Comparison of ENCODE assay signal across 18 mouse cellular contexts in genomic region chr1:93654275-93654674, GRCm38 (mm10). TPM values are rescaled to one million over a fixed set of nuclear protein-coding genes. Genes with fewer than 3 reads are reported as not detected.
DNase-seq lines count a peak whose midpoint lies in the region; ATAC-seq and TF ChIP-seq lines count a peak whose summit lies in the region.
"Had no signal": no experiment of that assay in that cellular context is flagged by ENCODE, and none has a peak within 500 bp of the region (broad histone marks: within the 10 kb centered on the region; RNA-seq: fewer than 3 reads in every experiment).

No protein-coding gene starts in this region.

- no peak for TF ChIP-seq POLR2A in small intestine, adult 2 months (IDR thresholded peaks at IDR 0.05; ENCODE audit: low read depth, low read length)

- no peak overlapping the region for H3K4me2 ChIP-seq in intestine, embryonic 15.5 days (replicated peaks)
- no peak overlapping the region for H3K4me2 ChIP-seq in midbrain, embryonic 14.5 days (ENCODE audit: low read length)
- H3K4me2 ChIP-seq: embryonic facial prominence, embryonic 12.5 days; forebrain, embryonic 15.5 days; hindbrain, embryonic 12.5 days had no signal

- WGBS in intestine, embryonic 15.5 days, result 25% methylated on average over 2 of the region's 2 CpGs
- WGBS in small intestine, adult 2 months, result 16% methylated on average over 2 of the region's 2 CpGs
- 71% methylated on average over 2 of the region's 2 CpGs for WGBS in midbrain, embryonic 14.5 days

- DNase-seq in thymus, postnatal 25 days, result no peak
- no peak for DNase-seq in midbrain, embryonic 14.5 days
- DNase-seq: adrenal gland, postnatal 10 days; cerebellum, adult 11 months; cerebellum, adult 8-10 months; cerebellum, postnatal 14 days; gastrocnemius, postnatal 14 days; heart, postnatal 10 days; heart, postnatal 4 days had no signal

- H3K4me3 ChIP-seq in megakaryocyte, embryonic 14.5 days (replicated peaks), result peak overlapping the region; percentile 83
- no peak overlapping the region for H3K4me3 ChIP-seq in intestine, embryonic 15.5 days (replicated peaks)
- peak overlapping the region; percentile 53 for H3K4me3 ChIP-seq in small intestine, adult 2 months (ENCODE audit: low read depth, low read length)
- H3K4me3 ChIP-seq in midbrain, embryonic 14.5 days (replicated peaks; ENCODE audit: low read depth, low read length), result no peak overlapping the region
- H3K4me3 ChIP-seq: embryonic facial prominence, embryonic 12.5 days; forebrain, embryonic 15.5 days; heart, embryonic 10.5 days; hindbrain, embryonic 12.5 days had no signal

- peaks cover 41% of the 10 kb centered on the region for H3K4me1 ChIP-seq in megakaryocyte, embryonic 14.5 days
- no peaks in the 10 kb centered on the region; the same call in 1 of the 2 replicates for H3K4me1 ChIP-seq in intestine, embryonic 15.5 days (replicated peaks)
- H3K4me1 ChIP-seq in small intestine, adult 2 months (ENCODE audit: control insufficient read depth, insufficient read depth, insufficient read length, low read length), result peaks cover 8% of the 10 kb centered on the region; the same call in 1 of the 2 replicates
- no peaks in the 10 kb centered on the region for H3K4me1 ChIP-seq in midbrain, embryonic 14.5 days (ENCODE audit: control insufficient read depth, insufficient read depth, low read length)
- H3K4me1 ChIP-seq: forebrain, embryonic 15.5 days; hindbrain, embryonic 12.5 days had no signal

- peaks cover 1% of the 10 kb centered on the region for H3K27me3 ChIP-seq in megakaryocyte, embryonic 14.5 days (replicated peaks)
- no peaks in the 10 kb centered on the region for H3K27me3 ChIP-seq in intestine, embryonic 15.5 days (replicated peaks)
- no peaks in the 10 kb centered on the region for H3K27me3 ChIP-seq in small intestine, adult 2 months (ENCODE audit: control insufficient read depth, insufficient read depth, low read length)
- no peaks in the 10 kb centered on the region for H3K27me3 ChIP-seq in midbrain, embryonic 14.5 days (ENCODE audit: control insufficient read depth, insufficient read depth, low read length)
- H3K27me3 ChIP-seq: embryonic facial prominence, embryonic 12.5 days; forebrain, embryonic 15.5 days had no signal

- ATAC-seq in megakaryocyte, adult 5-6 weeks (ENCODE audit: poor library complexity, severe bottlenecking), result no peak
- peak; percentile 44 for ATAC-seq in intestine, embryonic 15.5 days
- ATAC-seq in midbrain, embryonic 14.5 days (ENCODE audit: low FRiP score, low TSS enrichment), result no peak
- ATAC-seq: forebrain, embryonic 15.5 days; hindbrain, embryonic 16.5 days had no signal

- no peak overlapping the region for H3K9ac ChIP-seq in intestine, embryonic 15.5 days
- H3K9ac ChIP-seq in midbrain, embryonic 14.5 days (replicated peaks; ENCODE audit: low read length), result no peak overlapping the region
- H3K9ac ChIP-seq: embryonic facial prominence, embryonic 12.5 days; forebrain, embryonic 15.5 days; hindbrain, embryonic 12.5 days had no signal

- H3K27ac ChIP-seq in intestine, embryonic 15.5 days, result 0 out of 2 replicates have a peak overlapping the region, but pooled peaks have one; percentile 48
- peak overlapping the region; percentile 100 for H3K27ac ChIP-seq in small intestine, adult 2 months (ENCODE audit: insufficient read depth, low read depth, low read length)
- H3K27ac ChIP-seq in midbrain, embryonic 14.5 days (replicated peaks; ENCODE audit: low read depth, low read length), result no peak overlapping the region
- H3K27ac ChIP-seq: embryonic facial prominence, embryonic 12.5 days; forebrain, embryonic 15.5 days; heart, embryonic 10.5 days; hindbrain, embryonic 12.5 days had no signal

- peaks cover 3% of the 10 kb centered on the region for H3K9me3 ChIP-seq in megakaryocyte, embryonic 14.5 days
- H3K9me3 ChIP-seq in intestine, embryonic 15.5 days, result no peaks in the 10 kb centered on the region
- no peaks in the 10 kb centered on the region for H3K9me3 ChIP-seq in midbrain, embryonic 14.5 days (ENCODE audit: control insufficient read depth, low read length)
- H3K9me3 ChIP-seq: embryonic facial prominence, embryonic 12.5 days; forebrain, embryonic 15.5 days; heart, embryonic 10.5 days; hindbrain, embryonic 12.5 days had no signal

- H3K36me3 ChIP-seq in megakaryocyte, embryonic 14.5 days (replicated peaks; ENCODE audit: low read length), result no peaks in the 10 kb centered on the region
- H3K36me3 ChIP-seq in intestine, embryonic 15.5 days, result no peaks in the 10 kb centered on the region
- H3K36me3 ChIP-seq in small intestine, adult 2 months (ENCODE audit: control insufficient read depth, insufficient read depth, low read length), result no peaks in the 10 kb centered on the region
- H3K36me3 ChIP-seq in midbrain, embryonic 14.5 days (ENCODE audit: control insufficient read depth, insufficient read depth, low read length), result no peaks in the 10 kb centered on the region
- H3K36me3 ChIP-seq: embryonic facial prominence, embryonic 12.5 days; forebrain, embryonic 15.5 days; heart, embryonic 10.5 days; hindbrain, embryonic 12.5 days had no signal

- no peak for TF ChIP-seq CTCF in small intestine, adult 2 months (IDR thresholded peaks at IDR 0.05; ENCODE audit: extremely low read depth, insufficient read length, insufficient replicate concordance, low read depth, low read length)

RNA-seq across cellular contexts. Expression of gene Stk25, which starts 4.2 kb away (rescaled TPM):
- 21.0 and 51.8 TPM in 2 replicates for polyA plus RNA-seq in megakaryocyte, embryonic 14.5 days (2012; ENCODE audit: insufficient read depth, low replicate concordance)
- 21.4 and 22.7 TPM in 2 replicates for total RNA-seq in megakaryocyte, adult 5-6 weeks (2015)
- 26.5 and 39.6 TPM in 2 replicates for total RNA-seq in megakaryocyte, adult 5-6 weeks (2017)
- 143 and 174 TPM in 2 replicates for polyA plus RNA-seq in intestine, embryonic 15.5 days (2015; fragmentation: Nextera tagmentation; extraction: Ambion mirVana)
- polyA plus RNA-seq in small intestine, adult 2 months (2012; rRNA removed), result 217 and 306 TPM in 2 replicates
- 357 and 370 TPM in 2 replicates for polyA plus RNA-seq in midbrain, embryonic 14.5 days (2014; fragmentation: Nextera tagmentation; extraction: Ambion mirVana)

RNA-seq across cellular contexts. Expression of gene Bok, which starts 31.2 kb away (rescaled TPM):
- polyA plus RNA-seq in megakaryocyte, embryonic 14.5 days (2012; ENCODE audit: insufficient read depth, low replicate concordance), result 0.84 TPM in 1 of 2 replicates, not detected in the other
- not detected in 2 replicates for total RNA-seq in megakaryocyte, adult 5-6 weeks (2015)
- not detected in 2 replicates for total RNA-seq in megakaryocyte, adult 5-6 weeks (2017)
- polyA plus RNA-seq in intestine, embryonic 15.5 days (2015; fragmentation: Nextera tagmentation; extraction: Ambion mirVana), result 48.3 and 54.9 TPM in 2 replicates
- polyA plus RNA-seq in small intestine, adult 2 months (2012; rRNA removed), result 57.1 and 106 TPM in 2 replicates
- polyA plus RNA-seq in midbrain, embryonic 14.5 days (2014; fragmentation: Nextera tagmentation; extraction: Ambion mirVana), result 77.6 and 87.4 TPM in 2 replicates

Comparison
In these comparisons a context has a peak if more than half of its experiments do, and no peak if none do; other contexts are left out.
1. H3K4me3 ChIP-seq: peak in megakaryocyte, embryonic 14.5 days (single experiment) and small intestine, adult 2 months (single experiment); none in intestine, embryonic 15.5 days (single experiment) and midbrain, embryonic 14.5 days (single experiment).
2. RNA of gene Bok, which starts 31.2 kb away (polyA plus RNA-seq): 57.1 to 106 TPM in small intestine, adult 2 months, 77.6 to 87.4 TPM in midbrain, embryonic 14.5 days and 48.3 to 54.9 TPM in intestine, embryonic 15.5 days; 0.84 TPM in megakaryocyte, embryonic 14.5 days; every median in the first group is over 10 times any median in the second.